In the genomic region with DNA sequence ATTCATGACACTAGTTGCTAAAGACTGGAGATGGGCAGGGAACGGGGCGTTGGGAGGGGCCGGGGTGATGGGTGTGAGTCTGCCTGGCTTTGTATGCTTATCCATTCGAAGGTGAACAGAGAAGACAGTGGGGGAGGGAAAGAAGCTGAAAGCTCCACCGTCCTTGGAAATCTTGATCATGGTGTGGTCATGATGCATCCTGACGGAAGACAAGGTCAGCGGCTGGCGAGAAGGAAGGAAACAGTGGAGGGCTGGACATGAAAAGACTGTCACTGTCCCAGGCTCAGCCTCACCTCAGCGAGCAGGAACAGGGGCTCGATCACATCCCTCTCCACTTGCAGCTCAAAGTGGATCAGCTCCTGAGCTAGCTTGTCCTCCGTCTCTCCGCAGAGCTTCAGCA, we compare ENCODE assay signal across 10 mouse cellular contexts.
"Had no signal": no experiment of that assay in that cellular context is flagged by ENCODE, and none has a peak within 500 bp of the region (broad histone marks: within the 10 kb centered on the region; RNA-seq: fewer than 3 reads in every experiment).

No protein-coding gene starts in this region.

- DNase-seq: layer of hippocampus, postnatal 36 days; liver, postnatal 0 days; lung, embryonic 14.5 days; right cerebral cortex, adult 18-20 months; right cerebral cortex, postnatal 14 days; right cerebral cortex, postnatal 4 days; thymus, adult 2 months; thymus, postnatal 14 days; thymus, postnatal 4 days had no signal

- ATAC-seq: liver, postnatal 0 days; lung, postnatal 0 days had no signal
